Mouse (Mus musculus): ENCODE measurements around the gene Hmgb3. TPM values are rescaled to one million over a fixed set of nuclear protein-coding genes. Genes with fewer than 3 reads are reported as not detected.
A peak's percentile ranks its signal among the peaks of the same experiment; 100 is the strongest.

The Hmgb3 gene
- polyA plus RNA-seq, 1 experiment, result 134 TPM

DNA sequence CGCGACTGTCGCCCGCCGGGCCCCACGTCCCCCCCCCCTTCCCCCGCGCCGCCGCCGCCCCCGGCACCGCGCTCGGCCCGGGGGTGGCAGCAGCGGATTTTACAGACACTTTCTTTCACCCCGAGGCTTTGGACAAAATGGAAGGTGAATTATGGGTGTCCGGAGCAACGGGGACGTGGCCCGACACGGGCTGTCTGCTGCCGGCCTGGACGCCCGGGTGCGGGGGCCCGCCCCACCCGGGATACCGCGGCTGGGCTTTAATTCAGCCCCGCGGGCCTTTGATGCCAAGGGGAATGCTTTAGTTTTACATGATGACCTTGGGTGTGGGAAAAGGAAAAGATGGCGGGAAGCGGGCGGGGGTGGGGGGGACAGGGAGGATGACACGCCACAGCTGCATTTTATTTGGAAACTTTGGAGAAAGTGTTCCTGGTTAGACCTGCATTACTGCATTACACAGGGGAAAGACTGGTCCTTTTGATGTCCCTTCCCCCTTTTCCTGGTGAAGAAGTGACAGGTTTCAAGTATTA lies 1.3 kb downstream of the Hmgb3 start:
- 18% methylated on average over 37 of the region's 37 CpGs for WGBS
- TF ChIP-seq CTCF (IDR thresholded peaks at IDR 0.05; ENCODE audit: control insufficient read depth, insufficient read depth, low read length) (no peak), POLR2A (IDR thresholded peaks at IDR 0.05; ENCODE audit: borderline replicate concordance, control insufficient read depth, low read depth, low read length) (no peak)
- H3K27ac ChIP-seq (ENCODE audit: control insufficient read depth, insufficient read depth, low read depth, low read length, poor library complexity), result no peak overlapping the region
- H3K4me3 ChIP-seq (replicated peaks; ENCODE audit: control insufficient read depth, low read depth, low read length), result peak overlapping the region; percentile 57
- H3K4me1 ChIP-seq (ENCODE audit: control insufficient read depth, insufficient read depth, low read length), result no peaks in the 10 kb centered on the region

DNA sequence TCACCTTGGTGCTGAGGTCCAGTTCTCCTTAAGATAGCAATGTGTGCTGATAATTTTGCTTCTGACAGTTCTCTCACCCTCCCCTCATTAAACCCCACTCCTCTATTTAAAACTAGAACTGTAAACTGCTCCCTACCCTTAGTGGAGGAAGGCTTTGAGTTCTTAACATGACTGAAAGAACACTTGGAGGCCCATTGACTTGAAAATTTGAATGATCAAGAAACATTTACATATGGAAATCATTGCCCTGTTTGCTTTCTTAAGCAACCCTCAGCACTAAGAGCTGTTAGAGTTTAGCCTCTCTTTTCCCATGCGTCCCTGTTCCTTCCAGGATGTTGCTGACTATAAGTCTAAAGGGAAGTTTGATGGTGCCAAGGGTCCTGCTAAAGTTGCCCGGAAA lies 3.6 kb downstream of the Hmgb3 start:
- Histone ChIP-seq H3K4me3 (replicated peaks; ENCODE audit: control insufficient read depth, low read depth, low read length) (no peak overlapping the region), H3K4me1 (ENCODE audit: control insufficient read depth, insufficient read depth, low read length) (no peaks in the 10 kb centered on the region), H3K27ac (ENCODE audit: control insufficient read depth, insufficient read depth, low read depth, low read length, poor library complexity) (no peak overlapping the region)
- 81% methylated on average over 2 of the region's 2 CpGs for WGBS
- TF ChIP-seq CTCF (IDR thresholded peaks at IDR 0.05; ENCODE audit: control insufficient read depth, insufficient read depth, low read length) (no peak), POLR2A (IDR thresholded peaks at IDR 0.05; ENCODE audit: borderline replicate concordance, control insufficient read depth, low read depth, low read length) (no peak)

DNA sequence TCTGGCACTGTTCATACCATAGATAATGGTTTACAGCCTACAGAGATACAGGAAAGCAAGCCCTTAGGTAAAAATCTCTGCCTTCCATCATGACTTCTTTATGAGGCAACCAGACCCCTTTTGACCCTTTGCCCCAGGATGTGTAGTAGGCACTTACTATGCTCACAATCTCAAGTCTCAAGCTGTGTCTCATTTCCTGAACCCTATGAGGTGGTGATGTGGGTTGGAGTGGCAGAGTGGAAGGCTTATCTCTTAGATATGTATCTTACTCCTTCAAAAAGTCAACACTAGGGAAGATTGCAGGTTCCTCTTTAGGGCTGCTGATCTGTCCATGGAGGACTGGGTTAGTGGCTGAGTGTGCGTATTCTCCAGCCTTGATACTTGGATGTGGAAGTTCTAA lies 5.1 kb downstream of the Hmgb3 start:
- TF ChIP-seq POLR2A (IDR thresholded peaks at IDR 0.05; ENCODE audit: borderline replicate concordance, control insufficient read depth, low read depth, low read length) (no peak), CTCF (IDR thresholded peaks at IDR 0.05; ENCODE audit: control insufficient read depth, insufficient read depth, low read length) (no peak)
- 95% methylated on average over 1 of the region's 1 CpGs for WGBS
- Histone ChIP-seq H3K4me3 (replicated peaks; ENCODE audit: control insufficient read depth, low read depth, low read length) (no peak overlapping the region), H3K27ac (ENCODE audit: control insufficient read depth, insufficient read depth, low read depth, low read length, poor library complexity) (no peak overlapping the region), H3K4me1 (ENCODE audit: control insufficient read depth, insufficient read depth, low read length) (no peaks in the 10 kb centered on the region)

DNA sequence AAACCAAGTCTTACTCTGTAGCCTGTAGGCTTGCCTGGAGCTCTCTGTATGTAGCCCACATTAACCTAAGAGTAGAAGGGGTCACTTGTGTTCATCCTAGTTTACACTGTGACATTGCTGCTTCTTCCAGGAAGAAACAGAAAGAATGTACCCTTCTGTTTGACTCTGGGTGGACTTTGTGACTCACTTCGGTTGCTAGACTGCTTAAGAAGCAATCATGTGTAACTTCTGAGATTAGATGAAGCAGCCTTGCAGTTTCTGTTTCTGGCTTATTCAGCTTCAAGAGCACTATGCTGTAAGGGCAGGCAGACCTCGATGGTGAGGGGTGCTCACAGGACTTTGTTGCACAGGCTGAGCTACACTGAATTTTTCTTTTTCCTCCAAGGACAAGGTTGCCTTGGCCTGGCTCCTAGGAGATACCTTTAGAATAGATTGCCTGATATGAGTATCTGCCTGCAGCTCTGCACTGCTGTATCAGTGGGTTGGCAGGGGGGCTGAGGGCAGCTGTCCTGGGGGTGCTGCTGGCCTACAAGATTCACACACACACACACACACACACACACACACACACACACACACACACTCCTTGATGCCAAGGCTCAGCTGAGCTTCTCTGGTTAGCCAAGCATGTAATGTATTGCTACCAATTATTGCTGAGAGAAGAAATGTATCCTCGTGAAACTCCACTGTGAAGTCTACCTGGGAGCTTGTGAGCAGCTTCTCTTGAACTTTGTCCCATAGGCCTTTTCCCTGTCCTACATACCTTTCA lies 17.6 kb downstream of the Hmgb3 start:
- WGBS, result 77% methylated on average over 3 of the region's 3 CpGs
- Histone ChIP-seq H3K27ac (ENCODE audit: control insufficient read depth, insufficient read depth, low read depth, low read length, poor library complexity) (no peak overlapping the region), H3K4me3 (replicated peaks; ENCODE audit: control insufficient read depth, low read depth, low read length) (no peak overlapping the region), H3K4me1 (ENCODE audit: control insufficient read depth, insufficient read depth, low read length) (no peaks in the 10 kb centered on the region)
- TF ChIP-seq CTCF (IDR thresholded peaks at IDR 0.05; ENCODE audit: control insufficient read depth, insufficient read depth, low read length) (no peak), POLR2A (IDR thresholded peaks at IDR 0.05; ENCODE audit: borderline replicate concordance, control insufficient read depth, low read depth, low read length) (no peak)

DNA sequence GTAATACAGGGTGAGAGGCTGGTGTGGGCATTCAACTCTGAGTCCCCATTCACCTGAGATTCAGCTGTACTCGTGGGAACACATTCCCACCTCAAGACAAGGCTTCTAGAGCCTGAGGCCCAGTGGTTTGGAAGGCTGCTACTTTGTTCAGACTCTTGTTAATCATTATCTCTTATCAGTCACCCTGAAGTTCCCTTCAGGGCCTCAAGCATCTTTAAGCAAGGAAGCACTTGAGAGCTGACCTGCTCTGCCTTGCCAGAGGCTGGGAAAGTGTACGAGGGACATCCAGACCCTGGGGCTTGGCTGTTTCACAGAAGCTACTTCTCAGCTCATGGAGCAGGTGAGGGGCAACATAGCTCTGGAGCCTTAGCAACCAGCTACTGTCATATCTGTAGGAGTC lies 19.8 kb downstream of the Hmgb3 start:
- H3K27ac ChIP-seq (ENCODE audit: control insufficient read depth, insufficient read depth, low read depth, low read length, poor library complexity), result no peak overlapping the region
- 37% methylated on average over 2 of the region's 2 CpGs for WGBS
- TF ChIP-seq POLR2A (IDR thresholded peaks at IDR 0.05; ENCODE audit: borderline replicate concordance, control insufficient read depth, low read depth, low read length), result no peak
- TF ChIP-seq CTCF (IDR thresholded peaks at IDR 0.05; ENCODE audit: control insufficient read depth, insufficient read depth, low read length), result no peak
- H3K4me1 ChIP-seq (ENCODE audit: control insufficient read depth, insufficient read depth, low read length), result no peaks in the 10 kb centered on the region
- no peak overlapping the region for H3K4me3 ChIP-seq (replicated peaks; ENCODE audit: control insufficient read depth, low read depth, low read length)

DNA sequence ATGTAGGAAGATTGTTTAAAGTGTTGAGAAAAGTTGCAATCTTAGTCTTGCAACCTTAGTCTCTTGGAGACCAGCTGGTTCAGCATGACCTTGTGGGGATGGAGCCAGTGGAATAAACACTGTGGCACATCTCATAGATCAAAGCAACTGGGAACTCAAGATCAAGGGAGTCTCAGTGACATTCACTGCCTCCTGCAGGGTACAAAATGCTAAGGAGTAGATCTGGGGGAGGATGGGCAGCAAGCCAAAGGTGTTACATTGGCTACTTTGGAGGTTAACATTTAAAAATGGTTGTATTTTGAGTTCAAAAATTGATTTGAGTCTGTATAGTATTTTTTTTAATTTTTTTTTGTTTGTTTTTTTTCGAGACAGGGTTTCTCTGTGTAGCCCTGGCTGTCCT lies 33.5 kb downstream of the Hmgb3 start:
- Histone ChIP-seq H3K4me1 (ENCODE audit: control insufficient read depth, insufficient read depth, low read length) (no peaks in the 10 kb centered on the region), H3K4me3 (replicated peaks; ENCODE audit: control insufficient read depth, low read depth, low read length) (no peak overlapping the region), H3K27ac (ENCODE audit: control insufficient read depth, insufficient read depth, low read depth, low read length, poor library complexity) (no peak overlapping the region)
- no peak for TF ChIP-seq POLR2A (IDR thresholded peaks at IDR 0.05; ENCODE audit: borderline replicate concordance, control insufficient read depth, low read depth, low read length)
- no peak for TF ChIP-seq CTCF (IDR thresholded peaks at IDR 0.05; ENCODE audit: control insufficient read depth, insufficient read depth, low read length)
- 35% methylated on average over 1 of the region's 1 CpGs for WGBS

DNA sequence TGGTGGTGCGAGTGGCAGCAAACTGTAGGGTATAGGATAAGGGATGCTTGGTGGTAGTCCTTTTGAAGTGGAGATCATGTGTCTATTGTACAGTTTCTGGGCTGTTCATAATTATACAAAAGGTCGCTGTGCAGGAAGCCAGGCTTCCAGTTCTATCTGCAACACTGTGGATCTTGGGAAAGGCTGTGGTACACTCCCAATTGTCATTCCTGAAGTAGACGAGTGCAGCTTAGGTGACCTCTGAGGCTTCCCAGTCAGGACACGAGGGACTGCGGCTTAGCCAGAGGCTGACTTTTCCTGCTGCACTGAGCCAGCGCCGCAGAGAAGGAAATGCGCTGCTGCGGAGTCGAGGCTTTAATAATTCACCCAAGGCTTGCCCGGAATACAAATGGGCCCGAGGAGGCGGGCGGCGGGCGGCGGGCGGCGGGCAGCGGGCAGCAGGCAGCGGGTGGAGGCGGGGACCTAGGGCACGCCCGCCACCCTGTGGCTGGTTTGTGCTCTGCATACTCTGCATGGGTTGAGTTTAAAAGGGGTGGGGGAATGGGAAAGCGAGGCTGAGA lies 45.4 kb downstream of the Hmgb3 start:
- WGBS, result 9% methylated on average over 25 of the region's 25 CpGs
- Histone ChIP-seq H3K4me1 (ENCODE audit: control insufficient read depth, insufficient read depth, low read length) (no peaks in the 10 kb centered on the region), H3K27ac (ENCODE audit: control insufficient read depth, insufficient read depth, low read depth, low read length, poor library complexity) (no peak overlapping the region), H3K4me3 (replicated peaks; ENCODE audit: control insufficient read depth, low read depth, low read length) (no peak overlapping the region)
- peak; percentile 58 for TF ChIP-seq CTCF (IDR thresholded peaks at IDR 0.05; ENCODE audit: control insufficient read depth, insufficient read depth, low read length)
- no peak for TF ChIP-seq POLR2A (IDR thresholded peaks at IDR 0.05; ENCODE audit: borderline replicate concordance, control insufficient read depth, low read depth, low read length)

Other genes starting within 250 kb of the Hmgb3 start
- 1.9 and 7.3 TPM in 2 replicates for gene Mtmr1, start 191.2 kb upstream of the Hmgb3 start, polyA plus RNA-seq (2011; ENCODE audit: insufficient read depth, insufficient read length, low replicate concordance, missing spikeins)
- 5.6 and 6.2 TPM in 2 replicates for gene Cd99l2, start 63.1 kb upstream of the Hmgb3 start, polyA plus RNA-seq (2011; ENCODE audit: insufficient read depth, insufficient read length, low replicate concordance, missing spikeins)
- not detected in 2 replicates for gene Gpr50, start 107.7 kb downstream of the Hmgb3 start, polyA plus RNA-seq (2011; ENCODE audit: insufficient read depth, insufficient read length, low replicate concordance, missing spikeins)